Mouse (Mus musculus): ENCODE results near the gene Brpf1. TPM values are rescaled to one million over a fixed set of nuclear protein-coding genes. Genes with fewer than 3 reads are reported as not detected.

Gene Brpf1
- total RNA-seq, 2 experiments from 2014 or later, result 30.7 to 33.5 TPM

- no peak for ATAC-seq (replicated peaks; ENCODE audit: low FRiP score, poor library complexity, severe bottlenecking)
These were observed 43.6 kb downstream of the Brpf1 start for GRCm38 (mm10) chr6:113350538-113350937.

GRCm38 (mm10) chr6:113351161-113351560 is 44.2 kb downstream of the Brpf1 start:
- ATAC-seq (replicated peaks; ENCODE audit: low FRiP score, poor library complexity, severe bottlenecking), result no peak

- no peak for ATAC-seq (replicated peaks; ENCODE audit: low FRiP score, poor library complexity, severe bottlenecking)
These were observed 44.7 kb downstream of the Brpf1 start for GRCm38 (mm10) chr6:113351653-113352052.

GRCm38 (mm10) chr6:113352820-113353219 is 45.9 kb downstream of the Brpf1 start:
- no peak for ATAC-seq (replicated peaks; ENCODE audit: low FRiP score, poor library complexity, severe bottlenecking)

GRCm38 (mm10) chr6:113353696-113354095 is 46.8 kb downstream of the Brpf1 start:
- ATAC-seq (replicated peaks; ENCODE audit: low FRiP score, poor library complexity, severe bottlenecking), result no peak

GRCm38 (mm10) chr6:113361476-113361875 is 54.5 kb downstream of the Brpf1 start:
- no peak for ATAC-seq (replicated peaks; ENCODE audit: low FRiP score, poor library complexity, severe bottlenecking)

GRCm38 (mm10) chr6:113362241-113362640 is 55.3 kb downstream of the Brpf1 start:
- no peak for ATAC-seq (replicated peaks; ENCODE audit: low FRiP score, poor library complexity, severe bottlenecking)

- no peak for ATAC-seq (replicated peaks; ENCODE audit: low FRiP score, poor library complexity, severe bottlenecking)
These were observed 57.7 kb downstream of the Brpf1 start for GRCm38 (mm10) chr6:113364518-113365135.

GRCm38 (mm10) chr6:113366639-113367038 is 59.7 kb downstream of the Brpf1 start:
- ATAC-seq (replicated peaks; ENCODE audit: low FRiP score, poor library complexity, severe bottlenecking), result no peak

- ATAC-seq (replicated peaks; ENCODE audit: low FRiP score, poor library complexity, severe bottlenecking), result no peak
These were observed 60.6 kb downstream of the Brpf1 start for GRCm38 (mm10) chr6:113367574-113367973.

GRCm38 (mm10) chr6:113368124-113368523 is 61.2 kb downstream of the Brpf1 start:
- no peak for ATAC-seq (replicated peaks; ENCODE audit: low FRiP score, poor library complexity, severe bottlenecking)

GRCm38 (mm10) chr6:113368577-113368976 is 61.6 kb downstream of the Brpf1 start:
- no peak for ATAC-seq (replicated peaks; ENCODE audit: low FRiP score, poor library complexity, severe bottlenecking)

- ATAC-seq (replicated peaks; ENCODE audit: low FRiP score, poor library complexity, severe bottlenecking), result no peak
These were observed 63.4 kb downstream of the Brpf1 start for GRCm38 (mm10) chr6:113370194-113370929.

- no peak for ATAC-seq (replicated peaks; ENCODE audit: low FRiP score, poor library complexity, severe bottlenecking)
These were observed 66.6 kb downstream of the Brpf1 start for GRCm38 (mm10) chr6:113373491-113373890.

Other genes with a start within 250 kb of the Brpf1 start
- gene Setd5, start 229.8 kb upstream of the Brpf1 start, total RNA-seq (2015; ENCODE audit: low replicate concordance), result 103 and 106 TPM in 2 replicates
- gene Setd5, start 229.8 kb upstream of the Brpf1 start, total RNA-seq (2017; ENCODE audit: low replicate concordance), result 92.4 and 110 TPM in 2 replicates
- gene Lhfpl4, start 111.8 kb upstream of the Brpf1 start, total RNA-seq (2015; ENCODE audit: low replicate concordance), result not detected in 2 replicates
- gene Lhfpl4, start 111.8 kb upstream of the Brpf1 start, total RNA-seq (2017; ENCODE audit: low replicate concordance), result 0.26 TPM in 1 of 2 replicates, not detected in the other
- 25.6 and 28.9 TPM in 2 replicates for gene Mtmr14, start 69.3 kb upstream of the Brpf1 start, total RNA-seq (2015; ENCODE audit: low replicate concordance)
- 28.8 and 42.9 TPM in 2 replicates for gene Mtmr14, start 69.3 kb upstream of the Brpf1 start, total RNA-seq (2017; ENCODE audit: low replicate concordance)
- gene Cpne9, start 24.8 kb upstream of the Brpf1 start, total RNA-seq (2015; ENCODE audit: low replicate concordance), result 0.36 TPM in 1 of 2 replicates, not detected in the other
- gene Cpne9, start 24.8 kb upstream of the Brpf1 start, total RNA-seq (2017; ENCODE audit: low replicate concordance), result 0.64 TPM in 1 of 2 replicates, not detected in the other
- gene Ogg1, start 19.8 kb downstream of the Brpf1 start, total RNA-seq (2015; ENCODE audit: low replicate concordance), result 3.2 and 9.2 TPM in 2 replicates
- gene Ogg1, start 19.8 kb downstream of the Brpf1 start, total RNA-seq (2017; ENCODE audit: low replicate concordance), result not detected in 2 replicates
- 8.8 and 13.3 TPM in 2 replicates for gene Camk1, start 36.8 kb downstream of the Brpf1 start, total RNA-seq (2015; ENCODE audit: low replicate concordance)
- gene Camk1, start 36.8 kb downstream of the Brpf1 start, total RNA-seq (2017; ENCODE audit: low replicate concordance), result 3.1 and 8.5 TPM in 2 replicates
- 1.7 and 6.8 TPM in 2 replicates for gene Tada3, start 70.7 kb downstream of the Brpf1 start, total RNA-seq (2015; ENCODE audit: low replicate concordance)
- 9.9 and 10.9 TPM in 2 replicates for gene Tada3, start 70.7 kb downstream of the Brpf1 start, total RNA-seq (2017; ENCODE audit: low replicate concordance)
- gene Arpc4, start 71.0 kb downstream of the Brpf1 start, total RNA-seq (2015; ENCODE audit: low replicate concordance), result 45.3 and 71.7 TPM in 2 replicates
- gene Arpc4, start 71.0 kb downstream of the Brpf1 start, total RNA-seq (2017; ENCODE audit: low replicate concordance), result 33.7 and 71.5 TPM in 2 replicates
- 0.72 TPM in 1 of 2 replicates, not detected in the other for gene Ttll3, start 82.1 kb downstream of the Brpf1 start, total RNA-seq (2015; ENCODE audit: low replicate concordance)
- gene Ttll3, start 82.1 kb downstream of the Brpf1 start, total RNA-seq (2017; ENCODE audit: low replicate concordance), result 1.7 and 4.0 TPM in 2 replicates
- not detected in 2 replicates for gene Rpusd3, start 112.2 kb downstream of the Brpf1 start, total RNA-seq (2015; ENCODE audit: low replicate concordance)
- gene Rpusd3, start 112.2 kb downstream of the Brpf1 start, total RNA-seq (2017; ENCODE audit: low replicate concordance), result 1.4 and 2.1 TPM in 2 replicates
- not detected in 2 replicates for gene Cidec, start 128.6 kb downstream of the Brpf1 start, total RNA-seq (2015; ENCODE audit: low replicate concordance)
- not detected in 2 replicates for gene Cidec, start 128.6 kb downstream of the Brpf1 start, total RNA-seq (2017; ENCODE audit: low replicate concordance)
- 11.2 and 13.0 TPM in 2 replicates for gene Jagn1, start 135.4 kb downstream of the Brpf1 start, total RNA-seq (2015; ENCODE audit: low replicate concordance)
- gene Jagn1, start 135.4 kb downstream of the Brpf1 start, total RNA-seq (2017; ENCODE audit: low replicate concordance), result 4.5 and 6.9 TPM in 2 replicates
- gene Il17re, start 151.3 kb downstream of the Brpf1 start, total RNA-seq (2015; ENCODE audit: low replicate concordance), result not detected in 2 replicates
- gene Il17re, start 151.3 kb downstream of the Brpf1 start, total RNA-seq (2017; ENCODE audit: low replicate concordance), result not detected in 2 replicates
- not detected in 2 replicates for gene Il17rc, start 164.3 kb downstream of the Brpf1 start, total RNA-seq (2015; ENCODE audit: low replicate concordance)
- gene Il17rc, start 164.3 kb downstream of the Brpf1 start, total RNA-seq (2017; ENCODE audit: low replicate concordance), result not detected in 2 replicates
- not detected in 2 replicates for gene Creld1, start 176.2 kb downstream of the Brpf1 start, total RNA-seq (2015; ENCODE audit: low replicate concordance)
- not detected in 2 replicates for gene Creld1, start 176.2 kb downstream of the Brpf1 start, total RNA-seq (2017; ENCODE audit: low replicate concordance)
- not detected in 2 replicates for gene Prrt3, start 194.8 kb downstream of the Brpf1 start, total RNA-seq (2015; ENCODE audit: low replicate concordance)
- not detected in 2 replicates for gene Prrt3, start 194.8 kb downstream of the Brpf1 start, total RNA-seq (2017; ENCODE audit: low replicate concordance)
- gene Emc3, start 224.5 kb downstream of the Brpf1 start, total RNA-seq (2015; ENCODE audit: low replicate concordance), result 23.5 and 67.8 TPM in 2 replicates
- 15.2 and 28.4 TPM in 2 replicates for gene Emc3, start 224.5 kb downstream of the Brpf1 start, total RNA-seq (2017; ENCODE audit: low replicate concordance)
- gene Fancd2, start 224.5 kb downstream of the Brpf1 start, total RNA-seq (2015; ENCODE audit: low replicate concordance), result 33.9 and 57.8 TPM in 2 replicates
- gene Fancd2, start 224.5 kb downstream of the Brpf1 start, total RNA-seq (2017; ENCODE audit: low replicate concordance), result 28.6 and 48.3 TPM in 2 replicates

Data from erythroid progenitor cell, adult 5-6 weeks (primary cell).